Mouse (Mus musculus): ENCODE data around the gene Tnfrsf4.

Gene Tnfrsf4

GRCm38 (mm10) chr4:156013637-156014036 is at the start of gene Tnfrsf4:
Gene Tnfrsf4 (plus strand): TSS chr4:156013843.
- DNase-seq = no peak

DNA sequence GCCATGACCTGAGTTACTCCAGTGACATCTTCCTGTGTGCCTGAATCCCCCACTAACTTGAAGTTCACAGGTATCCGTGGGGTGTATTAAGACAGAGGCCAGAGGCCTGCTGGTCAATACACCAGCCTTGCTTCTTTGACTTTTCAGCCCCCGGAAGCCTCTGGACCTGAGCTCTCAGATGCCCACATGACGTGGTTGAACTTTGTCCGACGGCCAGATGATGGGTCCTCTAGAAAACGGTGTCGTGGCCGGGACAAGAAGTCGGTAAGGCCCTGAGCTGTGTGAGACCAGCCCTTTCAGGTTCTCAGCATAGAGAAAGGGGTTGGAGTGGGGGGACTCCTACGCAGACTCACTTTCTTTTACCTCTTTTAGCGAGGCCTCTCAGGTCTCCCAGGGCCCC is 49.2 kb upstream of the Tnfrsf4 start:
- DNase-seq = peak; percentile 64

DNA sequence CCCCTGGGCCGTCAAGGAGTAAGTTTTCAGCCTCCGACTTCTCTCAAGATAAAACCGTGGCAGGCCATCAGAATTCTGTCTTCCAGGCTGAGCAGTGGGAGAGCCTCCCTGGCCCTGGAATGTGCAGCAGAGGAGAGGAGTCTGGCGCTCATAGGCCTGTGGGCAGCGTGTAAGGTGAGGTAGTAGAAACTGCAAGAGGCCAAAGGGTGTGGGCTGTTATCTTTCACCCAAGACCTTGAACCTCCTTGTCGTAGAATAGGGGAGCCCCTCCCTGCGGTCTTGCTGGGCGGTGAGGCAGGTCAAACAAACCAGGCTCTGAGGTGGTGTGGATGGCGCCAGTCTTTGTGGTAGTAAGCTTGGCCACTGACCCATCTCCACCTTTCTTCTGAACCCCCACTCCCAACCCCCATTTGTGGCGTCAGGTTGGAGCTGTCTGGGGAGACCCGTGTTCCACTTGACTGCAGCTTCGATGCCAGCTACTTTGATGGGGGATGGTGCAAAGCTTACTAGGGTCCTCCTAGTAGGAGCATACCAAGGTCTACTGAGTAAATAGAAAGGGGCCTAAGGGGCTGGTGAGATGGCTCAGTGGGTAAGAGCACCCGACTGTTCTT is 44.5 kb upstream of the Tnfrsf4 start:
- DNase-seq = no peak

DNA sequence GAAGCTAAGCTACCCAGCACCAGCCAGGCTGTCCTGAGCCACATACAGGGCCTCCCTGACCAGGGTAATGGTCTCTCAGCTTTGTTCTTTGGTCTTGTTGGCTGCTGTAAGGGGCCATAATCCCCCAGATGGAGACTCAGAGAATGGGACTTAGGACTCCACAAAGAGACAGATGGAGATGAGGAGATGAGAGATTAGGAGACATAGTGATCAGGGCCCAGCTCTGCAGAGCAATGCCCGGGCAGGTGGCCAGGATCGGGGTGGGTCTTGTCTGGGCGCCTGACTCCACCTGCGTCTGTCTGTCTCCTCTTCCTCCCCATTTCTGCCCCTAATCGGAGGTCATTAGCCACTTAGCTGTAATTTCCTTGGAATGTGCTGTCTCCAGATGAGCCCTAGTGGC is 43.4 kb upstream of the Tnfrsf4 start:
- DNase-seq = no peak

DNA sequence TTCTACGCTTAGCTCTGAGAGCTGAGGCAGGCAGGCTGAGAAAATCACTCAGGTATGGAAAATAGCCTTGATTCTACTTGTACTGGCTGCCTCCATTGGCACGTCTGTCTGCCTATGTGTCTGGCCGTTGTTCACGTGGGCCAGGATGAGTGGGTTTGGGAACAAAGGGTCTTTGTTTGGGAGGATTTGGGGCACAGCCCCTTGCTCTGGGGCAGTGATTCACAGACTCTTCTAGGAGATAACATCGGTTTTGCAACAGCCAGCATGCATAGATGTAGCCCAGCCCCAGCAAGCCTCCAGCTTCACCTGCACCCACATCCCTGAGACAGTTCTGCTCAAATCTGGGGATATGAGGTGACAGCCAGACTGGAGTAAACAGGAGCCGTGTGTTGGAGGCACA is 41.0 kb upstream of the Tnfrsf4 start:
- DNase-seq = no peak

- no peak for DNase-seq
These were observed 40.4 kb upstream of the Tnfrsf4 start for GRCm38 (mm10) chr4:155973239-155973638.

- DNase-seq = no peak
These were observed 32.1 kb upstream of the Tnfrsf4 start for GRCm38 (mm10) chr4:155981436-155982082.

- no peak for DNase-seq
These were observed 29.9 kb upstream of the Tnfrsf4 start for GRCm38 (mm10) chr4:155983788-155984187.

GRCm38 (mm10) chr4:155991211-155991907 is 22.3 kb upstream of the Tnfrsf4 start:
- DNase-seq = no peak

GRCm38 (mm10) chr4:155991908-155992230 is 21.8 kb upstream of the Tnfrsf4 start:
- peak; percentile 49 for DNase-seq

GRCm38 (mm10) chr4:155992241-155992905 is 21.3 kb upstream of the Tnfrsf4 start, which contains the start of the genes B3galt6 and Sdf4:
Gene B3galt6 (minus strand): TSS chr4:155992649.
Gene Sdf4 (plus strand): TSS chr4:155992872.
- DNase-seq = peak; percentile 87

DNA sequence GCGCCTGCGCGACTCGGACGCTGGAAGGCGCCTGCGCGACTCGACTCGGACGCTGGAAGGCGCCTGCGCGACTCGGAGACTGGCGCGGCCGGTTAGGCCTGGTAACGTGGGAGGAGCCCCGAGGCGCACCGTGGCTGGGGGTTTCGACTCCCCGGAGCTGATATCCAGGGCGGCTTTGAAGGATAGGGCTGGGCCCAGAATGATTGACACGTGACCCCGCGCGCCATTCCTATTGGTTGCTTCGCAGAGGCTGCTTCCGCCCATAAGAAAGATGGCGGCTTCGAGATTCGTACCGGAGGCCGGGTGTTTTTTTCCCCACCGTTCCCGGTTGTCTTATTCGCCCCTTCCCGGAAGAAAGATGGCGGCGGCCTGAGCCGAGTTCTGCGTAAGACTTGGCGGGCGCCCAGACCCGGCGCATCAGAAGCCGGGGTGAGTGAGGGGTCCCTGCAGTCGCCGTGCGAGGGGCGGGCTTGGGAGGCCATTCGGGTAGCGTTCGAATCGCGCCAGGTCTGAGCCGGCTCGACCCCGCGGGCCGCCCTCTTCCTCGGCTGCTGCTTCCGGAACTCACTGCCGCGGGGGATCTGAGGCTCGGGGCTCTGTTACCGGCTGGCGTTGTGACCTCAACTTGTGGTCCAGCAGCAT is 20.6 kb upstream of the Tnfrsf4 start:
- DNase-seq = peak; percentile 98

DNA sequence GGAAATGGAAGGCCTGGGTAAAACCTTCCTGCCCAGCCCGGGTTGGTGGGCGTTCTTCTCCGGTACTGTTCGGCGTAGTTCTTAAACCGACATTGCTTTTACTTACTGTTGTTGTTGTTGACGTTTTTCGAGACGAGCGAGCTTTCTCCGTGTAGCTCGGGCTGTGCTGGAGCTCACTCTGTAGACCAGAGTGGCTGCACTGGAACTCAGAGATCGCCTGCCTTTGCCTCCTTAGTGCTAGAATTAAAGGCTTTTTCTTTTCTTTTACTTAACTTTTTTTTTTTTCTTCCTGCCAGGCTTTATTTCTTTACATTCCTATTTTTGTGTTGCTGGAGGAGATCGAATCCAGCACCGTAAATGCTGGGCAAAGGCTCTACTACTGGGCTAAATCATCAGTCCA is 20.0 kb upstream of the Tnfrsf4 start:
- DNase-seq = no peak

- no peak for DNase-seq
These were observed 9.5 kb upstream of the Tnfrsf4 start for GRCm38 (mm10) chr4:156004109-156004508.

DNA sequence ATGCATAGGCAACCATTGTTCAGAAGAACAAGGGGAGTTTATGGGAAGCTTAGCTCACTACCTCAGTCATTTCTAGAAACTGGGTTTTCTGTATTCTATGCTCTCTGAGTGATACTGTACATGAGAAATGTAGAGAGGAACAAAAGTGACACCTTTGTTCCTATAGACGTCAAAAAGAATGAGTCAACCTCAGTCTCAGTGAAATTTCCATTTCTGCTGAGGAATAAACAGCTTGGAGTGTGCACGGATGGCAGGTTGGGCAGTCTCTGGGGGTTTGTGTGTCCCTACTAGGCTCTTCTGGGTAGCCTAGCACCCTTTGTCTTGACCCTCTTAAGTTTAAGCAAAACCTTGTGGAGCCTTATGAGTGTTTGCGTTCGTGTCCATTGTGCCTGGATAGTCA is 5.3 kb upstream of the Tnfrsf4 start:
- DNase-seq = no peak

GRCm38 (mm10) chr4:156014436-156014835 is 793 bp downstream of the Tnfrsf4 start:
- DNase-seq = no peak

GRCm38 (mm10) chr4:156019771-156020170 is 6.1 kb downstream of the Tnfrsf4 start:
- no peak for DNase-seq

DNA sequence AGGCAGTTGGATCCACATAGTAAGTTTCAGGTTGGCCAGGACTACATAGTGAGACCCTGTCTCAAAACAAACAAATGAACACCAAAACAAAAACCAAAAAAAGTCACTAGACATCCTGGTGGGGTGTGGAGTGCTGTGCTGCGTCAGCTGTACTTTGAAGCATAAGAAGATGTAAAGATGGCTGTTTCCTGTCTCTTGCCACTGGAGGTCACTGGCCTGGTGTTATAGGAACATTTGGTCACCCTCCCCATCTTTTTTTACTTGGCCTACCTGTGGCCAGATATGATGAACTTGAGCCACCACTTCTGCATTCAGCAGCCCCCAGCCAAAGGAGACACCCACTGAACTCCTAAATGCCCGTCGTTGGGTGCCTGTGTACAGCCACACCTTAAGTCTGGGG is 7.7 kb downstream of the Tnfrsf4 start:
- DNase-seq = no peak

DNA sequence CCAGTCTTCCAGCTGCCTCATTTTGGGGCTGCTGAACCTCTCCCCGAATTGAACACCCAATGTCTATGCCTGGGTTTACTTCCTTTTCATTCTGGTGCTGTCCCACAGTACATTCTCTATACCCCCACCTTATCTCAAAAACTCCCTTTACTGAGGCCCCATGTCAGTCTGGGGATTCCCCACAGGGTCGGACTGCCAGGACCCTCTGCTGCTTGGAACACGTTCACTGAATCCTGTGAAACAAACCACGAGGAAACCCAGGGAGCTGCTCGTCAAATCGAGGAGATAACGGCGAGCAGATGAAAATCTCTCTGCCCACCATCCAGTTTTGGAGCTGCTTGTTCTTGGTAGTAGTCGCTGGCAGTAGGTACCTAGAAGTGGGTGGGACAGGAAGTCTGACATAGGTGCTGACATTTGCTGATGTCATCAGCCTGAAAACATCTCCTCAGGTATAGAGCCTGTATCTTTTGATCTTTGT is 8.3 kb downstream of the Tnfrsf4 start:
- DNase-seq = no peak

DNA sequence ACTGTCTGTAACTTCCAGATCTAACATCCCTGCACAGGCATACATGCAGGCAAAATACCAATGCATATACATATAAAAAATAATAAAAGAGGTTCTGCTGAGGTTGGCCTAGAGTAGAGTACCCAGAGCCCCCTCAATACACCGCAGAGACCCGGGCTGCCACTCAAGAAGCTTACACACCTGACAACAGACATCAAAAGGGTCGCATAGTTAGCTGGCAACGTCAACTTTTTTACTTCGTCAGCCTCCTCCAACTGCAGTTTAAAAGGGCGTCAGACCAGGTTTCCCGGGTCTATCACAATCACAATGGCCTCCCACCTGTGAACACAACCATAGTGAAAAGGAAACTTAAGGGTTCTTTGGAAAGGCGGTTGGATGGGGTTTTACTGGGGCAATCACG is 9.9 kb downstream of the Tnfrsf4 start:
- DNase-seq = no peak

DNA sequence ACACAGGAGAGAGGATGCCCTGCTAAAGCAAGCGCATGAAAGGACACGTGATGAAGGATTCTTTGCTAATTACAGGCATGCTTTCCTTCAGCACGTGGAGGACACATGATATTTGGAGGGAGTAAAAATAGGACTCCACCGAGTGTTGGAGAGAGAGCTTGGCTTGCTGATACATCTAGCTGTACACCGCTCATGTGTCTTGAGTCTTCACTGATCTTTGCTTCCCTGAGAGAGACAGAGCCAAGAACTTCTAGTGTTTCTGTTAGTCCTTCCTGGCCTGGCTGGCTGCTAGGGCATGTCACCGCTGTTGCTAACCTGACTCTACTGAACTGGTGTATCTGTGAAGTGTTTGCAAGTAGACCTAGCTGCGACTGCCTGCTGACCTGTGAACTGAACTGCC is 10.5 kb downstream of the Tnfrsf4 start:
- no peak for DNase-seq

- peak; percentile 35 for DNase-seq
These were observed 12.4 kb downstream of the Tnfrsf4 start, which contains the start of gene Tnfrsf18 for GRCm38 (mm10) chr4:156026013-156026412. Gene Tnfrsf18 (plus strand): TSS chr4:156026164.

- DNase-seq = no peak
These were observed 14.9 kb downstream of the Tnfrsf4 start for GRCm38 (mm10) chr4:156028580-156028979.

Data from kidney, adult 9 months (tissue).